Mouse (Mus musculus): ENCODE results near the gene Gng8. TPM values are rescaled to one million over a fixed set of nuclear protein-coding genes. Genes with fewer than 3 reads are reported as not detected.

Gene Gng8
- polyA plus RNA-seq, 1 experiment from 2014 or later: 3.3 TPM

- H3K27ac ChIP-seq (ENCODE audit: low read depth, low read length): no peak within 1 kb of the TSS
- peak within 1 kb of the TSS; percentile 40; the same call in 1 of the 2 replicates for H3K9ac ChIP-seq (ENCODE audit: low read depth, low read length)
- peaks cover 55% of the 10 kb centered on the region for H3K4me1 ChIP-seq (replicated peaks; ENCODE audit: control insufficient read depth, insufficient read depth, low read length)
- DNase-seq (ENCODE audit: low spot score) (no peak), ATAC-seq (replicated peaks; ENCODE audit: low FRiP score) (no peak)
- no peaks in the 10 kb centered on the region for H3K36me3 ChIP-seq (ENCODE audit: control insufficient read depth, insufficient read depth, low read length)
- WGBS: 13% methylated on average over 6 of the region's 6 CpGs
- no peak within 1 kb of the TSS for H3K4me3 ChIP-seq (ENCODE audit: low read depth, low read length)
- peak within 1 kb of the TSS; percentile 17 for H3K4me2 ChIP-seq
- H3K27me3 ChIP-seq (replicated peaks; ENCODE audit: control insufficient read depth, insufficient read depth, low read length): peaks cover 12% of the 10 kb centered on the region
- no peaks in the 10 kb centered on the region for H3K9me3 ChIP-seq (ENCODE audit: control insufficient read depth, low read length)
Observed at GRCm38 (mm10) chr7:16906281-16906680, 14.7 kb downstream of the Gng8 start, which contains the start of gene Ptgir. Gene Ptgir, plus strand, starts transcription at chr7:16906490.

GRCm38 (mm10) chr7:16906889-16907559, 15.4 kb downstream of the Gng8 start:
- WGBS: 88% methylated on average over 41 of the region's 41 CpGs

GRCm38 (mm10) chr7:16907842-16908241, 16.3 kb downstream of the Gng8 start:
- WGBS: 28% methylated on average over 7 of the region's 7 CpGs
- H3K36me3 ChIP-seq (ENCODE audit: control insufficient read depth, insufficient read depth, low read length): no peaks in the 10 kb centered on the region
- H3K4me1 ChIP-seq (replicated peaks; ENCODE audit: control insufficient read depth, insufficient read depth, low read length): peaks cover 46% of the 10 kb centered on the region
- H3K27ac ChIP-seq (ENCODE audit: low read depth, low read length): no peak overlapping the region
- H3K27me3 ChIP-seq (replicated peaks; ENCODE audit: control insufficient read depth, insufficient read depth, low read length): peaks cover 9% of the 10 kb centered on the region
- H3K4me3 ChIP-seq (ENCODE audit: low read depth, low read length): no peak overlapping the region; the same call in 1 of the 2 replicates
- H3K9ac ChIP-seq (ENCODE audit: low read depth, low read length): no peak overlapping the region
- peak overlapping the region; percentile 8; the same call in 1 of the 2 replicates for H3K4me2 ChIP-seq
- DNase-seq (ENCODE audit: low spot score) (no peak), ATAC-seq (replicated peaks; ENCODE audit: low FRiP score) (no peak)
- H3K9me3 ChIP-seq (ENCODE audit: control insufficient read depth, low read length): no peaks in the 10 kb centered on the region

More at GRCm38 (mm10) chr7:16906889-16907559, 15.4 kb downstream of the Gng8 start:
- peaks cover 12% of the 10 kb centered on the region for H3K27me3 ChIP-seq (replicated peaks; ENCODE audit: control insufficient read depth, insufficient read depth, low read length)
- H3K9ac ChIP-seq (ENCODE audit: low read depth, low read length): peak overlapping the region; percentile 40; the same call in 1 of the 2 replicates
- H3K27ac ChIP-seq (ENCODE audit: low read depth, low read length): no peak overlapping the region
- H3K4me2 ChIP-seq: peak overlapping the region; percentile 8; the same call in 1 of the 2 replicates
- DNase-seq (ENCODE audit: low spot score) (no peak), ATAC-seq (replicated peaks; ENCODE audit: low FRiP score) (no peak)
- no peak overlapping the region for H3K4me3 ChIP-seq (ENCODE audit: low read depth, low read length)
- no peaks in the 10 kb centered on the region for H3K36me3 ChIP-seq (ENCODE audit: control insufficient read depth, insufficient read depth, low read length)
- peaks cover 51% of the 10 kb centered on the region for H3K4me1 ChIP-seq (replicated peaks; ENCODE audit: control insufficient read depth, insufficient read depth, low read length)
- no peaks in the 10 kb centered on the region for H3K9me3 ChIP-seq (ENCODE audit: control insufficient read depth, low read length)

- 19% methylated on average over 11 of the region's 11 CpGs for WGBS
- DNase-seq (ENCODE audit: low spot score) (no peak), ATAC-seq (replicated peaks; ENCODE audit: low FRiP score) (no peak)
- peaks cover 9% of the 10 kb centered on the region for H3K27me3 ChIP-seq (replicated peaks; ENCODE audit: control insufficient read depth, insufficient read depth, low read length)
- H3K36me3 ChIP-seq (ENCODE audit: control insufficient read depth, insufficient read depth, low read length): no peaks in the 10 kb centered on the region
- H3K4me2 ChIP-seq: peak overlapping the region; percentile 8; the same call in 1 of the 2 replicates
- no peaks in the 10 kb centered on the region for H3K9me3 ChIP-seq (ENCODE audit: control insufficient read depth, low read length)
- no peak overlapping the region; the same call in 1 of the 2 replicates for H3K4me3 ChIP-seq (ENCODE audit: low read depth, low read length)
- H3K4me1 ChIP-seq (replicated peaks; ENCODE audit: control insufficient read depth, insufficient read depth, low read length): peaks cover 46% of the 10 kb centered on the region
- H3K9ac ChIP-seq (ENCODE audit: low read depth, low read length): no peak overlapping the region
- H3K27ac ChIP-seq (ENCODE audit: low read depth, low read length): no peak overlapping the region
Observed at GRCm38 (mm10) chr7:16908367-16908766, 16.8 kb downstream of the Gng8 start.

DNA sequence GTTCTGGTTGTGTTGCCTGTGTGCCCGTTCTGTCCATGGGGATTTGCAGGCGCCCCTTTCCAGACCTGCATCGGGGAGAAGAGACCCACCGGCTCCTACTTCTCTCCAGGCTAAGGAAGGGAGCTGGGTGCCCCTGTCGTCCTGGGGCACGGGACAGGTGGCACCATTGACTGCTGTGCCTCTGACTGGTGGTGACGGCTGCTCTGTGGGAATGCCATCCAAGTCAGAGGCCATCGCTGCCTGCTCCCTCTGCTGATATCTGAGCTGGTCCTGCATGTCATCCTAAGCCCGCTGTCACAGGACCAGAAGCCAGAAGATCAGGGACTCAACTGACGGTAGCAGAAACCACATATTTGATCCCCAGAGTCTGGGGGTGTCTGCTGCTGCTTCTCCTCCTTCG, 17.3 kb downstream of the Gng8 start:
- Histone ChIP-seq H3K4me3 (ENCODE audit: low read depth, low read length) (no peak overlapping the region), H3K27ac (ENCODE audit: low read depth, low read length) (no peak overlapping the region), H3K27me3 (replicated peaks; ENCODE audit: control insufficient read depth, insufficient read depth, low read length) (peaks cover 9% of the 10 kb centered on the region), H3K9me3 (ENCODE audit: control insufficient read depth, low read length) (no peaks in the 10 kb centered on the region), H3K9ac (ENCODE audit: low read depth, low read length) (no peak overlapping the region), H3K4me1 (replicated peaks; ENCODE audit: control insufficient read depth, insufficient read depth, low read length) (peaks cover 41% of the 10 kb centered on the region), H3K36me3 (ENCODE audit: control insufficient read depth, insufficient read depth, low read length) (no peaks in the 10 kb centered on the region), H3K4me2 (peak overlapping the region; percentile 3)
- DNase-seq (ENCODE audit: low spot score) (no peak), ATAC-seq (replicated peaks; ENCODE audit: low FRiP score) (no peak)
- WGBS: 50% methylated on average over 11 of the region's 11 CpGs

DNA sequence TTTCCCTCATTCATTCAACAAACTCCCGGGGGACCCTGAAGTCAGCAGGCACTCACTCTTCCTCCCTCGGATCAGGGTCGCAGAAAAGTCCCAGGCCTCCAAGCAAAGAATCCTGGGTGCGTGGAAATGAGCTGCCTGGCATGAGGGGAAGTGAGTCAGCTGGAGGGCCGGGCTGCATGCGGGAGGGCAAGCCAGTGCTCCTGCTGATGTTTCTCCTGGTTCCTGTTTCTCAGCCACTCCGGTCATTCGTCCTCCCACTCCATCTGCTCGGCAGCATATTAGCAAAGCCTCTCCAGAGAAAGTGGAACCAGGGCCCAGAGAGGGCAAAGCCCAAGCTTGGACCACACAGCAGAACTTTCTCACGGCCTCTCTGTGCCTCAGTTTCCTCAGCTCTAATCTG, 18.3 kb downstream of the Gng8 start:
- Histone ChIP-seq H3K4me2 (no peak overlapping the region), H3K4me3 (ENCODE audit: low read depth, low read length) (no peak overlapping the region), H3K4me1 (replicated peaks; ENCODE audit: control insufficient read depth, insufficient read depth, low read length) (peaks cover 34% of the 10 kb centered on the region), H3K9me3 (ENCODE audit: control insufficient read depth, low read length) (no peaks in the 10 kb centered on the region), H3K36me3 (ENCODE audit: control insufficient read depth, insufficient read depth, low read length) (peaks cover 3% of the 10 kb centered on the region; the same call in 1 of the 2 replicates), H3K27me3 (replicated peaks; ENCODE audit: control insufficient read depth, insufficient read depth, low read length) (peaks cover 9% of the 10 kb centered on the region), H3K27ac (ENCODE audit: low read depth, low read length) (no peak overlapping the region), H3K9ac (ENCODE audit: low read depth, low read length) (no peak overlapping the region)
- 29% methylated on average over 10 of the region's 10 CpGs for WGBS
- ATAC-seq (replicated peaks; ENCODE audit: low FRiP score) (no peak), DNase-seq (ENCODE audit: low spot score) (no peak)

DNA sequence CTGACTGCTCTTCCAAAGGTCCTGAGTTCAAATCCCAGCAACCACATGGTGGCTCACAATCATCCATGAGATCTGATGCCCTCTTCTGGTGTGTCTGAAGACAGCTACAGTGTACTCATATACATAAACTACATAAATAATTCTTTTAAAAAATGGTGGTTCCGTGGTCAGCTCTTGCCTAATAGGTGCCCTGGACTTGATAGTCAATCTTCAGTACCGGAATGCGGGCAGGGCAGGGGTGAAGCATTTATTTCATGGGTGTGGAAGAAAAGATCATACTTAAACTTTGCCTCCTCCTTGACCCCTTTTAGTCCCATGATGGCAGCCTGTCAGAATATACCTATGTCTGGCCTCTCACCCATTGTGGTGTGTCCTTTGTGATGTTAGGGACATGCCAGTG, 20.3 kb downstream of the Gng8 start:
- Histone ChIP-seq H3K27me3 (replicated peaks; ENCODE audit: control insufficient read depth, insufficient read depth, low read length) (peaks cover 9% of the 10 kb centered on the region), H3K9ac (ENCODE audit: low read depth, low read length) (no peak overlapping the region), H3K4me1 (replicated peaks; ENCODE audit: control insufficient read depth, insufficient read depth, low read length) (peaks cover 16% of the 10 kb centered on the region; the same call in 1 of the 2 replicates), H3K9me3 (ENCODE audit: control insufficient read depth, low read length) (no peaks in the 10 kb centered on the region), H3K4me3 (ENCODE audit: low read depth, low read length) (no peak overlapping the region), H3K4me2 (no peak overlapping the region), H3K27ac (ENCODE audit: low read depth, low read length) (no peak overlapping the region), H3K36me3 (ENCODE audit: control insufficient read depth, insufficient read depth, low read length) (peaks cover 14% of the 10 kb centered on the region)
- 83% methylated on average over 3 of the region's 3 CpGs for WGBS
- no peak for ATAC-seq (replicated peaks; ENCODE audit: low FRiP score)
- no peak for DNase-seq (ENCODE audit: low spot score)

DNA sequence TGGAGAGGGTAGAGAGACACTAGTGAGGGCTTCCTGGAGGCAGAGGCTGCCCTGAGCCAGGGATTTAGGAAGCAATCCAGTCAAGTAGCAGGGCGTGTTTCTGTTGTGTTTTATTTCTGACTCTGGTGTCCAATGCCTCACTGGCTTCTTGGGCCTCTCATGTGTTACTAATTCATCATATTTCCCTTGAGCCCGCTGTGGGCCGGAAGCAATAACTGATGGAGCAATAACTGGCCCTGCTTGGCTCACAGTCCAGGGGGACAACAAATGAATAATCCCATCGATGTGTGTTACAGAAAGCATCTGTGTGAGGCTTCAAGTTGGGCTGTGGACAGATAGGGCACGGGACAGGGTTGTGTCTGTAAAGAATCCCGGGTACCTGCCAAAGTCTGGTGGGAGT, 20.8 kb downstream of the Gng8 start:
- H3K36me3 ChIP-seq (ENCODE audit: control insufficient read depth, insufficient read depth, low read length): peaks cover 19% of the 10 kb centered on the region
- no peak overlapping the region for H3K4me2 ChIP-seq
- DNase-seq (ENCODE audit: low spot score) (no peak), ATAC-seq (replicated peaks; ENCODE audit: low FRiP score) (no peak)
- no peaks in the 10 kb centered on the region for H3K9me3 ChIP-seq (ENCODE audit: control insufficient read depth, low read length)
- whole genome bisulfite sequencing: 81% methylated on average over 6 of the region's 6 CpGs
- no peak overlapping the region for H3K27ac ChIP-seq (ENCODE audit: low read depth, low read length)
- H3K4me3 ChIP-seq (ENCODE audit: low read depth, low read length): no peak overlapping the region
- H3K27me3 ChIP-seq (replicated peaks; ENCODE audit: control insufficient read depth, insufficient read depth, low read length): peaks cover 5% of the 10 kb centered on the region; the same call in 1 of the 2 replicates
- H3K4me1 ChIP-seq (replicated peaks; ENCODE audit: control insufficient read depth, insufficient read depth, low read length): peaks cover 14% of the 10 kb centered on the region; the same call in 1 of the 2 replicates
- H3K9ac ChIP-seq (ENCODE audit: low read depth, low read length): no peak overlapping the region
